Mouse (Mus musculus): ENCODE data around the gene 4930558K02Rik. TPM values are rescaled to one million over a fixed set of nuclear protein-coding genes. Genes with fewer than 3 reads are reported as not detected.

The 4930558K02Rik gene
- total RNA-seq, 2 experiments from 2014 or later, result not detected

DNA sequence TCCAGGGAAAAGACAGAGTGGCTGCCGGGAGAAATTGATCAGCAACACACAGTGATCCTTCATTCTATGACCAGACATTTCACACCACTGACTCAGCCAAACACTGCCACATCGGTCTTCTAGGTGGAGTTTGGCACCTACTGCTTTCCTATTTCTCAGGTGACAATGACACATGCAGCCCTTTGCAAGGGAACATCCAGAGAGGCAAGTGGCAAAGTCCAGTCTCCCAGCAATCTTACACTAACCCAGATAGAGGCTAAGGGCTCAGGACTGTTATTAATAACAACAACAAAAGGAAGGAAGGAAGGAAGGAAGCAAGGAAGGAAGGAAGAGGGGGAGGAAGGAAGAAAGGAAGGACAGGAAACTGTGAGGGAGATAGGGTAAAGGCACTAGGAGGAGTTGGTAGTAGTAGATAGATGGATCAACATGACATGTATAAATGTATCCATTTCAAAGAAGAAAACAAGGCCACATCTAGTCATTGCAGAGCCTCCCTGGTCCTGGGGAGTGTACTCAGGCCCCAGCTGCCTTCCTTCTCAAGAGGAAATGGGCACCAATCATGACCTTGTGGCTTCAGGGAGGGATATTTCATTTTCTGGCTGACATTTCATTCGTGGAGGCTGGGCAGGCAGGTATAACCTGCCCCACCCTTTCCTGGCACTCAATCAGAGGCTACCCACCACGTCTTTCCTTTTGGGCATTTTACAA, 66.3 kb downstream of the 4930558K02Rik start:
- intact Hi-C loops (cut with DNase I), result no loop called here
- no peak for DNase-seq (ENCODE audit: low spot score)

DNA sequence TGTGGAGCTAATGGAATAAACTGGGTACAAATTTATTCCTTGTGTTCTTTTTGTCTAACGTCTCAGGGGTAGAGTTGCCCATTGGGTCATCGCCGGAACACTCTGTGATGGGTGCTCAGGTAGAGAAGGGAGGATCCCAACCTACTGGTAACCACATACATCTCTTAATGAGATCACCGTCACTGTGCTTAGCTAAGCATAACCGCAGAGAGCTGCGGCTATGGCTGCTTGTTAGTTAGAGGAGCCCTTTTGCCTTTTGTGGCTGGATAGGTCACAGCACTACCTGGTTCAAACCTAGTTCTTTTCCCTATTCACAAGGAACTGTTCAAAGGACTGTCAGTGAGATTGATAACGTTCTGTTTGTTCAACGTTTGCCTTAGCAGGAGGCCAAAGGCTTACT, 70.4 kb downstream of the 4930558K02Rik start:
- no peak for DNase-seq (ENCODE audit: low spot score)
- intact Hi-C loops (cut with DNase I), result no loop called here

DNA sequence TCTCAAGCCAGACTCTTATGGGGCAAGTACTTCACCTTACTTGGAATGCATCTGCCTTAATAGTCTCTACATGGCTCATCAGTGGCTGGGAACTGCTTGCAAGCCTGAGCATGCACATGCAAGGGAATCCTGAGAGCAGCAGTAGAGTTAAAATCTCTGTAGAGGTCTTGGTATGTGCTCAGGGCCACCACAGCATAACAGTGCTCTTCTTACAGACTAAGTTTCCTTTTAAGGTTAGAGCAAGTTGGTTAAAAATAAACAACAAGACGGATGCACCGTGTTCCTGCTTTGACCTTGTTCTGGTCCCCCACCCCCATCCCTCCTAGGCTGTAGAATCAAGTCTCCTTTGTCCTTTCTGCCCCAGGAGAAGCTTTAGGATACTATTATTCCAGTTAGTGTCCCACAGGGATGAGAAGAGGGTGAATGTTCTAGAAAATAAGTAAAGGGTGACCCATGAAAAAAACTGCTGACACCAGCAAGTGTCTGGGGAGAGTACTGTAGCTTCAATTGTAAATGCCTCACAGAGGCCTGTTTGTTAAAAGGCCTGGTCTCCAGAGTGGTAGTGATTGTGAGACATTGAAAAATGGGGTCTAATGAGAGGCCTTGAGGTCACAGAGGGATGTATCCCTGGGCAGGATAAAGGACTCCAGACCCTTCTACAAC, 71.5 kb downstream of the 4930558K02Rik start:
- intact Hi-C loops (cut with DNase I), result no loop called here
- DNase-seq (ENCODE audit: low spot score), result no peak

DNA sequence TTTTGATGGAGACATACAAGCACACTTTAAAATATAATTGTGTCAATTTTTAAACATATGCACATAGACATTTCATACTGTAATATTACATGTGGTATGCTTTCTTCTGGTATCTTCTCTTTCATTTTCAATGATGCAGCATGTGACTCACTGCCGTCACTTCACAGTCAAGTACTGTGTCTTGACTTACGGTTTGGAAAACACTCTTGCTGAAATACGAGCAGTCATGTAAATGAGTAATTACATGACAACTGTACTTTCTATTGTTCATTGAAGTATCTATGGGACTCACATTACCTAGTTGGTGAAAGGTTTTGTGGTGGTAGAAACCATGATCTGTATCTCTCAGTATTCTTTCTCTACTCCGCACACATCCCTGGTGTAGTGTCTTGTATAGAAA, 72.3 kb downstream of the 4930558K02Rik start:
- DNase-seq (ENCODE audit: low spot score), result no peak
- intact Hi-C loops (cut with DNase I), result no loop called here

DNA sequence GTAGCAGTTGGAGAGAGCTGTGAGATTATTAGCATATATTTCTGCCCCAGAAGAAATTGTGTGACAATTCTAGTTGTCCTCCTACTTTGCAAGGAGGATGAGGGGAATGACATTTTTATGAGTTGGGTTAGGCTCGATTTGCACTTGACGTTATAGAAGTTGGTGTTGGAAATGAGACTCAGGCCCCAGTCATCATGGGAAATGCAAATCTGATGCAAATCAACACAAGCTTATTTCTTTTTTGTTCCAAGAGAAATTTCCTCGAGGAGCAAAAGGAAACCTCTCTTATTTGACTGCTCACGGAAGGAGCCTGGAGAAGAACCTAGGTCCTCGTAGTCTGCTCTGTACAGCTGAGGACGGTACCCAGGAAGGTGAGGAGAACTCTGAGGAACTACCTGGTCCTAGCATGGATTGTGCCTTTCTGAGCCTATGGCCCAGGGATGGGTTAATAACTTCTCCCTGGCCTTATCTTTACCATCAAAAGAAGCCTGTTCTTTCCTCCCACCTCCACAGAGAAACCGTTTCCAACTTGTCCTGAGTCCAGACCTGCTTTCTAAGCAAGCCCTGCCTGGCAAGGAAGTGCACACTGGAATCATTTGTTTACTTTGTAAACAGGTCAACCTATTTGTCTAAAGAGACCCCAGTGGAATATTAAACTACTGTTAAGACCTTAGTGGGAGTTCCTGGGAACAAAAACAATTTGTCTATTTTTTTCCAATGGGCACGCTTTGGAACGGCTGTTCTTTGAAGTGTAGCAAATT, 76.6 kb downstream of the 4930558K02Rik start:
- no peak for DNase-seq (ENCODE audit: low spot score)
- intact Hi-C loops (cut with DNase I), result no loop called here

DNA sequence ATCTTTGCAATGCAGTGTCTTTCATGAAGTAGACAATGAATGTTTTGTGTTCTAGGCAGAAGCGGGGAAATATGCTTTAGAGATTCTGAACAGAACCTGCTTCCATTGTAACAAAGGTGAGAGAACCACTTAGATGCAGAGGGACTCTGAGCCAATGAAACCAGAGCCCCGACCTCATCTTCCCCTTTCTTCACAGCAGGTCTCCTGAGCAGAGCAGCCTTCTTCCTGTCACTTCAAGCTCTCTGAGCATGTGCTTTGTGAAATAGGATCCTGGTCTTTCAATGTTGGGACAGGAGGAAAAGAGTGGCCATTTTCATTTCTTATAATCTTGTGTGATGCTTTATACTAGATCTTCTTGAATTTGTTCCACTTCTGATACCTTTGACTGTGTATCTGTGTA, 79.3 kb downstream of the 4930558K02Rik start:
- intact Hi-C loops (cut with DNase I), result no loop called here
- DNase-seq (ENCODE audit: low spot score), result no peak

DNA sequence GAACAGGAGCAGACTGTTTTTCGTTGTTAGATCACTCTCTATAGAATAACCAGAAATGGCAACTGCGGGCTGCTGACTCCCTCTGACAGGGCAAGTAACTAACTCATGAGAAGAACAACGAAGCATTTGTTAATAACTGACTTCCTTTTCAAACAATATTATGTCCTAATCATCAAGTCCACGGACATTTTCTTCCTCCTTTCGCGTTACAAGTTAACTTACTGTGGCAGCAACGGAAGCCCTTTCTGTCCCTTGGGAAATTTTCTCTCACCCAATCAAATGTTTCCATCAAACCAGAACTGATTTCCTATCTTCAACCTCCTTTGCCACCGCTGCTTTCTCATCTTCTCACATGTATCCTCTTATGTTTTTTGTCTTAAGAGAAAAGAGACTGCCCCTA, 82.2 kb downstream of the 4930558K02Rik start:
- intact Hi-C loops (cut with DNase I), result no loop called here
- DNase-seq (ENCODE audit: low spot score), result no peak

- intact Hi-C loops (cut with DNase I), result no loop called here
- no peak for DNase-seq (ENCODE audit: low spot score)
Observed at GRCm38 (mm10) chr1:161896130-161896529, 83.3 kb downstream of the 4930558K02Rik start.

DNA sequence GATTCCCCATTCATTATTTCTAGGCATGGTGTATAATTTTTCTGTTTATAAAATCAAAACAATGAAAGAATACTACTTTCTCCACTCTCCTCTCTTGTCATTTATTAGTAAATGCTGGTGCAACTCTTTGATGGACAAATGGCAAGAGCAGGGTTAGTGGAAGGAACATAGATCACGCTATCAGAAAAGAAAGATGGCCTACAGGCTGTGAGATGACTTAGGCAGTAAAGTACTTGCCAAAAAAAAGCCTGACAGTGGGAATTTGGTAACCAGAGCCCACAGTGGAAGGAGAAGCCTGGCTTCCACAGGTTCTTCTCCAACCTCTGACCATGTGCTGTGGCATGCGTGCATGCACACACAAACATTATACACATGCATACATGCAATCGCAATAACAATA, 84.4 kb downstream of the 4930558K02Rik start:
- no peak for DNase-seq (ENCODE audit: low spot score)
- intact Hi-C loops (cut with DNase I), result no loop called here

DNA sequence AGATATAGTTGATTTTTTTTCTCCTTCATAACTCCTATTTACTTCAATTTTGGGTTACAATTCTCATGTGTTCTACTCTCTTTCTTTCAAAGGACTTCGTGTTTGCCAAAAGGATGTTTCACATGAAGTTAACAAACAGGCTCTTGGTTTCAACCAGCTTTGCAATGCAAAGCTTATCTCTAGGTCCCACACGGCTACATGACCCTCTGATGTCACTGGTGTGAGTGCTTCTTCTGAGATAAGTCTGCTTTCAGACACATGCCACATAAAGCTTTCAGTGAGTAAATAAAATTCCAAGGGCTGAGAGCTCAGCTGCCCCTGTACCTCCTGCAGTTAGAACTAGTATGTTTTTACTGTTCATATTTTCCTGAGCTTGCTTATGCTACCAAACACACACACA, 84.9 kb downstream of the 4930558K02Rik start:
- intact Hi-C loops (cut with DNase I), result no loop called here
- DNase-seq (ENCODE audit: low spot score), result no peak

DNA sequence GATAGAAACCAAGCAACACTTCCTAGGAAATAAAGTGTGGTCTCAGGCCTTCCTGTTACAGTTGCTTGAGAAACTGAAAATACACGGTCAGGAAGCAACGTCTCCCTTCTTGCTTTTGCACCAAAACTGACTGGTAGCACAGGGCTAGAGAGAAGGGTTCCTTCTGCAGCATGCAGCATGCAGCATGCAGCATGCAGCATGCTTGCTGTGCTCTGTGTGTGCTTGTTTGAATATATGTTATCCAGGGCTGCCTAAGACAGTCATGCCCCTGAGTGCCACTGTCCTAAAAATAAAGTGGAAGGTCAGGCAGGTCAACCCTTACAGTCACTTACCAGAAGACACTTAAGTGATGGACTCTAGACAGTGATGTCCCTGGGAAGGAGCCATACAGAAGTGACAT, 85.3 kb downstream of the 4930558K02Rik start:
- DNase-seq (ENCODE audit: low spot score), result no peak
- intact Hi-C loops (cut with DNase I), result no loop called here

Other genes starting within 250 kb of the 4930558K02Rik start
- gene Fasl, start 191.1 kb downstream of the 4930558K02Rik start, total RNA-seq (2021), result not detected
- gene Suco, start 103.0 kb downstream of the 4930558K02Rik start, total RNA-seq (2021), result 10 to 100 TPM; 12.6 to 13.7 TPM
- gene Pigc, start 10.4 kb downstream of the 4930558K02Rik start, total RNA-seq (2021), result 10 to 100 TPM; 16.5 to 16.9 TPM